Mouse (Mus musculus): ENCODE measurements around the gene Atxn2.

DNA sequence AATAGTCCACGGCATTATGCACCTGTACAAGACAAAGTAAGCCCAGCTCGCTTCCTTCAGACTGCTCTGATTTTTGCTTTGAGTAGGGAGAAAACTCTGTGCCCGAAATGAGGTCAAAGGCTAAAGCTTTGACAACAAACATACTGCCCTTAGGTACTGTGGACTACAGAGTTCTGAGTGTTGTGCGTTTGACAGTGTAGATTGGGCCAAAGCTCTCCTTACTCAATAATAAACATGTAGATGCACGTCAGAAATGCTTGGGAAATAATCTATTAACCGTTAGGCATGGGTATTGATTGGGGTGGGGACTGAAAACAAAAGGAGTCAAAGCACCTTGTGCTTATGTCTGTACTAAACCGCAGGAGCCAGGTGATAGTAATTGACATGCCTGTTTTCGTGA is 47.7 kb upstream of the Atxn2 start:
- TF ChIP-seq CTCF (IDR thresholded peaks at IDR 0.05; ENCODE audit: low read depth) (no peak), EP300 (IDR thresholded peaks at IDR 0.05; ENCODE audit: low read depth) (peak; percentile 78)

Measured in liver, postnatal 0 days (tissue).